Mouse (Mus musculus) midbrain, embryonic 14.5 days (tissue): ENCODE measurements around the gene Mrpl3. TPM values are rescaled to one million over a fixed set of nuclear protein-coding genes. Genes with fewer than 3 reads are reported as not detected.
"Not testable (repeated sequence)": the region's sequence is repeated elsewhere in the genome, so short reads cannot be mapped to it uniquely, and the experiment has no call there.

Experiments
- ATAC-seq: fragments of 200-750 bp; cut with Nextera tagmentation; 2 replicates; pipeline ENCODE4 v1.8.0; 2017; ENCODE audit warnings: moderate number of reproducible peaks, moderate library complexity; ENCODE audit not compliant: low FRiP score, low TSS enrichment
- DNase-seq: peaks from one replicate; pipeline ENCODE4 v3.0.0-alpha.2; 2015
- H3K27ac ChIP-seq: fragments of 300-500 bp; sonication (generic); replicated peaks from 2 replicates; pipeline ENCODE4 v1.5.1; 2014; ENCODE audit warnings: mild to moderate bottlenecking, low read depth, low read length, moderate library complexity
- H3K27me3 ChIP-seq: fragments of 300-500 bp; sonication (generic); 2 replicates; pipeline ENCODE4 v1.6.1; 2014; ENCODE audit warnings: low read length, control low read depth, mixed read lengths; ENCODE audit not compliant: control insufficient read depth, insufficient read depth
- H3K36me3 ChIP-seq: fragments of 300-500 bp; sonication (generic); 2 replicates; pipeline ENCODE4 v1.6.1; 2014; ENCODE audit warnings: low read length, control low read depth; ENCODE audit not compliant: control insufficient read depth, insufficient read depth
- H3K4me1 ChIP-seq: fragments of 300-500 bp; sonication (generic); 2 replicates; pipeline ENCODE4 v1.6.1; 2014; ENCODE audit warnings: mild to moderate bottlenecking, antibody characterized with exemption, low read length, control low read depth; ENCODE audit not compliant: control insufficient read depth, insufficient read depth
- H3K4me2 ChIP-seq: fragments of 300-500 bp; sonication (generic); 2 replicates; pipeline ENCODE4 v1.6.1; 2014; ENCODE audit warnings: mild to moderate bottlenecking, low read length, moderate library complexity
- H3K4me3 ChIP-seq: fragments of 300-500 bp; sonication (generic); replicated peaks from 2 replicates; pipeline ENCODE4 v1.5.1; 2014; ENCODE audit warnings: low read depth, low read length
- H3K9ac ChIP-seq: fragments of 300-500 bp; sonication (generic); replicated peaks from 2 replicates; pipeline ENCODE4 v1.6.1; 2014; ENCODE audit warnings: mild to moderate bottlenecking, low read length, moderate library complexity
- H3K9me3 ChIP-seq: fragments of 300-500 bp; sonication (generic); 2 replicates; pipeline ENCODE4 v1.6.1; 2016; ENCODE audit warnings: low read length, control low read depth, mixed read lengths; ENCODE audit not compliant: control insufficient read depth
- WGBS: fragments of 180-500 bp; shearing (Covaris S2); extraction: QIAGEN DNeasy Blood & Tissue Kit; methylation state at CpG from one replicate; pipeline ENCODE4 v1.1.7; 2014; 5-methylcytosine and 5-hydroxymethylcytosine counted together
- polyA plus RNA-seq: library from polyadenylated mRNA; unstranded; fragments of >200 nt; fragmentation: Nextera tagmentation; extraction: Ambion mirVana; gene quantifications from 2 replicates; pipeline ENCODE4 v1.2.1, GENCODE M21; 2014

Mrpl3 gene
- polyA plus RNA-seq, 1 experiment from 2014 or later: 104 TPM

DNA sequence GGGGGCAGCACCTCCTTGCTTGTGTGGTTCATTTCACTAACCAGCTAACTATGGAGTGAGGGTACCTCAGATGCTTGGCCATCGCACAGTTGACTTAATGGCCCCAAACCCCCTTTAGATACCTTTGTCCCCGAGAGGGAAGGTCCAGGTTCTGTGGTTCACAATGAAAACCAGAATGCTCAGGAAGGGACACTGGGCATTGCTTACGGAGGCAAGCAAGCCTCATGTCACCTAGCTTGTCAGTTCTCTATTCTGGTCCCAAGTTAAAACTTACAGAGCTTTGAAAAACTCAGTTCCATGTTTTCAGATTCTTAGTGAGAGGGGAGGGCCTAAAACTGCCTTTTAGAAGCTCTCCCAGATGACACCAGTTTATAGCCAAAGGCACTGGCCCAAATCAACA lies 27.2 kb downstream of the Mrpl3 start:
- Histone ChIP-seq H3K27me3 (no peaks in the 10 kb centered on the region), H3K9me3 (no peaks in the 10 kb centered on the region), H3K4me2 (no peak overlapping the region), H3K4me1 (no peaks in the 10 kb centered on the region), H3K36me3 (peaks cover 20% of the 10 kb centered on the region), H3K9ac (no peak overlapping the region), H3K27ac (no peak overlapping the region), H3K4me3 (no peak overlapping the region)
- WGBS: 92% methylated on average over 3 of the region's 3 CpGs
- ATAC-seq: no peak
- no peak for DNase-seq

GRCm38 (mm10) chr9:105100807-105101570 lies 48.0 kb downstream of the Mrpl3 start:
- 74% methylated on average over 15 of the region's 15 CpGs for WGBS
- DNase-seq: no peak
- no peaks in the 10 kb centered on the region for H3K27me3 ChIP-seq
- no peaks in the 10 kb centered on the region for H3K9me3 ChIP-seq
- H3K27ac ChIP-seq: no peak overlapping the region
- H3K4me3 ChIP-seq: no peak overlapping the region
- H3K36me3 ChIP-seq: no peaks in the 10 kb centered on the region
- no peak overlapping the region for H3K9ac ChIP-seq
- ATAC-seq: no peak
- no peak overlapping the region for H3K4me2 ChIP-seq
- no peaks in the 10 kb centered on the region for H3K4me1 ChIP-seq

DNA sequence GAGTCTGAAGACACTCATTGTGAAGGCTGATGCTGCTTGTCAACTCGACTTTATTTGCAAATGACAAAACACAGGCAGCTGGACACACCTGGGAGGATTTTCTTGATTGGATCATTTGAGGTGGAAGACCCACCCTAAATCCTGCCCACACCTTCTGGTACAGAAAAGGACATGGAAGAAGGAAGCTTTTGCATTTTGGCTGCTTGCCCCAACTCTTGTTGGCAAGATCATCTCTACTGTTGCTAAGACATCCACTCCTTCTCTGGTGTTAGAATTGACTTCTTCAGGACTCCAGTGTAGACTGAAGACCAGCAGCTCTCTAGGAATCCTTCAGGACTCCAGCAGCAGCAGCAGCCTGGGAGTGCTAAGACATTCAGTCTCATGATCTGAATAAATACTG lies 48.9 kb downstream of the Mrpl3 start:
- Histone ChIP-seq H3K4me1 (no peaks in the 10 kb centered on the region), H3K36me3 (no peaks in the 10 kb centered on the region), H3K27me3 (no peaks in the 10 kb centered on the region), H3K27ac (no peak overlapping the region), H3K4me2 (no peak overlapping the region), H3K4me3 (no peak overlapping the region), H3K9me3 (no peaks in the 10 kb centered on the region), H3K9ac (no peak overlapping the region)
- WGBS: 69% methylated on average over 1 of the region's 1 CpGs
- ATAC-seq: no peak
- DNase-seq: no peak

DNA sequence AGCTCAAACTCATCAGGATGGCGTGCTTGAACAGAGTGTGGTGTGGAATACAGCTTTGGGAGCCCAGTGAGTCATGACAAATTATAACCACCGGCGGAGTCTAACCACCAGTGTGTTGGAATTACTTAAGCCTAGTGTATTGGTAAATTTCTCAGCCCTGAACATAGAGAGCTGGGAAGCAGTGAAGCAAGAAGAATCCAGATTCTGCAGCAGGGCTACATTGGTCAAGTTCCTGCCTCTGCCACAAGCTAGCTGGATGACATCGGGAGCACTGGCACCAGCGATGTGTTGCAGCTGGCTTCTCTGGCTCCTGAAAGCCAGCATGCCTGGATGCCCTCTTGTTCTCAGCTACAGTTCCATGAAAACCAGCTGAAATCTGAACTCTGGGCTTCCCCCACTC lies 50.9 kb downstream of the Mrpl3 start:
- Histone ChIP-seq H3K9ac (no peak overlapping the region), H3K27me3 (no peaks in the 10 kb centered on the region), H3K4me3 (no peak overlapping the region), H3K4me2 (no peak overlapping the region), H3K36me3 (no peaks in the 10 kb centered on the region), H3K9me3 (peaks cover 2% of the 10 kb centered on the region; the same call in 1 of the 2 replicates), H3K27ac (no peak overlapping the region), H3K4me1 (no peaks in the 10 kb centered on the region)
- ATAC-seq (no peak), DNase-seq (no peak)
- 76% methylated on average over 5 of the region's 5 CpGs for WGBS

- not testable (repeated sequence) for H3K27me3 ChIP-seq, H3K4me2 ChIP-seq, DNase-seq, H3K9me3 ChIP-seq, H3K9ac ChIP-seq, H3K4me3 ChIP-seq, ATAC-seq, H3K27ac ChIP-seq, H3K36me3 ChIP-seq, H3K4me1 ChIP-seq
- WGBS: 80% methylated on average over 3 of the region's 3 CpGs
Measured at GRCm38 (mm10) chr9:105125206-105125605, 72.2 kb downstream of the Mrpl3 start.

Other genes starting within 250 kb of the Mrpl3 start
- 30.4 and 33.3 TPM in 2 replicates for gene Nudt16, start 78.6 kb downstream of the Mrpl3 start, polyA plus RNA-seq
- not detected in 2 replicates for gene 1700080E11Rik, start 91.9 kb downstream of the Mrpl3 start, polyA plus RNA-seq